Mouse (Mus musculus) G1E (cell line): ENCODE results near the gene Asxl1.

Experiments used
- CTCF ChIP-seq: IDR thresholded peaks from 2 replicates; pipeline ENCODE4 v1.5.1; 2012; ENCODE audit warnings: low read depth, low read length, inconsistent platforms, mixed read lengths
- GATA1 ChIP-seq: IDR thresholded peaks from 2 replicates; pipeline ENCODE4 v1.6.1; 2012; ENCODE audit warnings: borderline replicate concordance, low read length, inconsistent platforms, mixed read lengths
- GATA2 ChIP-seq: IDR thresholded peaks from 2 replicates; pipeline ENCODE4 v1.6.1; 2012; ENCODE audit warnings: low read depth, low read length, inconsistent platforms, borderline replicate concordance
- POLR2AphosphoS5 ChIP-seq: IDR thresholded peaks from 2 replicates; pipeline ENCODE4 v1.6.1; 2012; ENCODE audit warnings: low read depth, low read length, inconsistent platforms; ENCODE audit not compliant: insufficient replicate concordance
- TAL1 ChIP-seq: conservative IDR thresholded peaks from 2 replicates; pipeline ENCODE4 v1.6.1; 2012; ENCODE audit warnings: low read depth, low read length, inconsistent platforms, mixed read lengths

- TF ChIP-seq CTCF (no peak), GATA1 (no peak), TAL1 (no peak), POLR2AphosphoS5 (no peak), GATA2 (no peak)
Measured at GRCm38 (mm10) chr2:153318408-153318807, 27.2 kb upstream of the Asxl1 start.
